Mouse (Mus musculus) frontal cortex, postnatal 10 days (tissue): ENCODE results near the gene Lyrm1.

Experiments used
- DNase-seq, 2 experiments: peaks; one replicate each; pipeline ENCODE4 v3.0.0; 2022; ENCODE audit warnings: low spot score in 2 of 2, mixed read lengths in 1 of 2

The Lyrm1 gene

GRCm38 (mm10) chr7:119895639-119896512 lies at the start of gene Lyrm1, which contains the start of gene Dcun1d3:
Gene Lyrm1 (plus strand): TSS chr7:119895861.
Gene Dcun1d3 (minus strand): TSS chr7:119896298.
- DNase-seq = peak; percentile 98

- no peak for DNase-seq
Observed at GRCm38 (mm10) chr7:119847396-119847795, 48.3 kb upstream of the Lyrm1 start.

- DNase-seq = peak; percentile 14 to 64
Observed at GRCm38 (mm10) chr7:119849096-119849495, 46.6 kb upstream of the Lyrm1 start.

GRCm38 (mm10) chr7:119850737-119851136 lies 44.9 kb upstream of the Lyrm1 start:
- no peak for DNase-seq

GRCm38 (mm10) chr7:119852494-119852893 lies 43.2 kb upstream of the Lyrm1 start:
- no peak for DNase-seq

GRCm38 (mm10) chr7:119853186-119853585 lies 42.5 kb upstream of the Lyrm1 start:
- DNase-seq = no peak

- no peak for DNase-seq
Observed at GRCm38 (mm10) chr7:119854362-119854761, 41.3 kb upstream of the Lyrm1 start.

GRCm38 (mm10) chr7:119855031-119855430 lies 40.6 kb upstream of the Lyrm1 start:
- DNase-seq = no peak

- peak in 1 of 2 experiments; percentile 12 for DNase-seq
Observed at GRCm38 (mm10) chr7:119859476-119859875, 36.2 kb upstream of the Lyrm1 start.

GRCm38 (mm10) chr7:119860116-119860515 lies 35.5 kb upstream of the Lyrm1 start:
- no peak for DNase-seq

- no peak for DNase-seq
Observed at GRCm38 (mm10) chr7:119860554-119860953, 35.1 kb upstream of the Lyrm1 start.

GRCm38 (mm10) chr7:119860971-119861334 lies 34.7 kb upstream of the Lyrm1 start:
- no peak for DNase-seq

- peak; percentile 19 to 28 for DNase-seq
Observed at GRCm38 (mm10) chr7:119861335-119862091, 34.1 kb upstream of the Lyrm1 start.

- DNase-seq = no peak
Observed at GRCm38 (mm10) chr7:119862167-119862566, 33.5 kb upstream of the Lyrm1 start.

GRCm38 (mm10) chr7:119864500-119864899 lies 31.2 kb upstream of the Lyrm1 start:
- DNase-seq = no peak

- no peak for DNase-seq
Observed at GRCm38 (mm10) chr7:119866136-119866535, 29.5 kb upstream of the Lyrm1 start.

- DNase-seq = no peak
Observed at GRCm38 (mm10) chr7:119872204-119872603, 23.5 kb upstream of the Lyrm1 start.

GRCm38 (mm10) chr7:119873050-119873449 lies 22.6 kb upstream of the Lyrm1 start:
- DNase-seq = no peak

- DNase-seq = peak in 1 of 2 experiments; percentile 37
Observed at GRCm38 (mm10) chr7:119875776-119876440, 19.8 kb upstream of the Lyrm1 start.

- DNase-seq = no peak
Observed at GRCm38 (mm10) chr7:119879171-119879570, 16.5 kb upstream of the Lyrm1 start.

- no peak for DNase-seq
Observed at GRCm38 (mm10) chr7:119880345-119880744, 15.3 kb upstream of the Lyrm1 start.

- DNase-seq = no peak
Observed at GRCm38 (mm10) chr7:119881229-119881628, 14.4 kb upstream of the Lyrm1 start.
